Mouse (Mus musculus): ENCODE results near the gene Babam2.

DNA sequence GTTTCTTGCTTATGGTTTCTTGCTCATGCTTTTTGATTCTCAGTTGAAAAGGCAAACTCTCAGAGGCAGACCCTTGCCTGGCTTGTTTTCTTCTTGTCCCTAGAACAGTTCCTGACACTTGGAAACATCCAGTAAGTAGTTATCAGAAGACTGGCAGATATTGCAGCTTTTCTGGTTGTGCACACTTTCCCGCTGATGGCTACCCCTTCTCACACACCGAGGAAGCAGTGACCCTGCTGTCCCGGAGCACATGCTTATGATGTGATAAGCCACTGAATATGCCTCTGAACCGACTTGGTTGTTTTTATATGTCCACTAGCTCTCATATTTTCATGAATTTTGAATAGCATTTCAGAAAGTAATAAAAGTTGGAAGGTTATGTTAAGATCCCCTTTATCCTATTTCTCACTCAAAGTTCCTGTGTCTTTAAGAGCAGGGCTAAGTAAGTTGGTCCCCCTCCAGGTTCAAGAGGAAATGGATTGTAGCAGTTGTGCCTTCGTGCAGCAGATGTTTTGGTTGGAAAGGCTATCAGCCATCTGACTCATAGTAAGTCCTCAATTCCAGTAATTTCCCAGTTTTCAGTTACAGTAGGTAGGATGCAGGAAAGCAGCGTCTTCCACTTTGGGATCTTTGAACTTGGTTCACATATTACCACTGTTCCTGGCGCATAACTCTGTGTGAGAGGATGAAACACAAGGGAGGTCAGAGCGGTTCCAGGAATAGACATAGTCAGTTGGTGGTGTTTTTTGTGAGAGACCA lies 178.9 kb downstream of the Babam2 start:
- TF ChIP-seq POLR2A (IDR thresholded peaks at IDR 0.05; ENCODE audit: insufficient read depth, low read depth, low read length) (peak; percentile 48; the same call in 1 of the 2 replicates), CTCF (IDR thresholded peaks at IDR 0.05) (peak; percentile 11; the same call in 1 of the 2 replicates), EP300 (IDR thresholded peaks at IDR 0.05; ENCODE audit: insufficient read depth, low read depth, low read length) (no peak)
